Mouse (Mus musculus): ENCODE measurements around the gene Zfp831. TPM values are rescaled to one million over a fixed set of nuclear protein-coding genes. Genes with fewer than 3 reads are reported as not detected.

Zfp831 gene
- total RNA-seq, 4 experiments from 2014 or later: 0.03 to 0.14 (median 0.06) TPM

DNA sequence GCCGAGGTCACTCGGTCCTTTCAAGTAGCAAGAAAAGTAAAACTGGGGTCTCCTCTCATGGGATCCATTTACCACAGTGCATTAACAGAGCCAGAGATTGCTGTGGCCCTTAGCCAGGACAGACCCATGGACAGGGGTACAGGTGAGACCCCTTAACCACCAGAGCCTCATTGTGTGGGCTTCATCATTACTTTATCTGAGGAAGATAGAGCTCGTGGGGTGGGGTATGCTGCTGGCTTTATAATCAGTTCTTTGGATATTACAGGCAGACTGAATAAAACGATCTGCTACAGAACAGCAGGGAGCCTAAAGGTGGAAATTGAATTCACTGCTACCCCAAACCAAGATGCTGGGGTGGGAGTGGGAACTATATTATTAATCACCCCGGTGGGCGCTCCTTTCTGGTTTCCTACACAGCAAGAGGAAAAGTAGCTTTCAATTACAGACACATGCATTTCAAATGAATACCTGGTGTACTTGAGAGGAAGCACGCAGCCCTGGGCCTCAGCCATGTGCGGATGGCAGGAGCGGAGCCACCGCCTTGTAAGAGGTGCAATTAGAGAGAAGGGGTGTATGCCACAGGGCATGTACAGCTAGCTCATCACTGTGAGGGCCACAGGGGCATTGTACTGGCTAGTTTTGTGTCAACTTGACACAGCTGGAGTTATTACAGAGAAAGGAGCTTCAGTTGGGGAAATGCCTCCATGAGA lies 83.9 kb downstream of the Zfp831 start:
- DNase-seq (ENCODE audit: low spot score): no peak

DNA sequence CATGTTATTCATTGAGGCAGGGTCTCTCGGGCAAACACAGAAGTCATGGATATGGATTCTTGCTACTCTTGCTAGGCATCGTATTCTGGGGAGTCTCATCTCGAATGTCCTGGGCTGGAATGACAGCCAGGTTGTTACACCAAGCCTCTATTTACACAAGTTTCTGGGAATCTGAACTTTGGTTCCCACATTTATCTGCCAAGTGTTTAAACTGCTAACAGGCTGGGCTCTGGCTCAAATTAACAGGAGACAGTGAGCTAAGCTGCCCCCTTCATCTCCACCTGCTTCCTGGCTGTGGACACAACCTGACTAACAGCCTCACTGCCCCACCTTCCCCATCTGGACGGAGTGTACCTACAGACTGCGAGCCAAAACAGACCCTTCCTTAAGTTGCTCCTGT lies 88.6 kb downstream of the Zfp831 start:
- DNase-seq (ENCODE audit: low spot score): no peak

- no peak for DNase-seq (ENCODE audit: low spot score)
These were observed 91.9 kb downstream of the Zfp831 start for GRCm38 (mm10) chr2:174735270-174735669.

GRCm38 (mm10) chr2:174747182-174747581 lies 103.8 kb downstream of the Zfp831 start:
- no peak for DNase-seq (ENCODE audit: low spot score)

- DNase-seq (ENCODE audit: low spot score): no peak
These were observed 105.0 kb downstream of the Zfp831 start for GRCm38 (mm10) chr2:174748381-174748780.

DNA sequence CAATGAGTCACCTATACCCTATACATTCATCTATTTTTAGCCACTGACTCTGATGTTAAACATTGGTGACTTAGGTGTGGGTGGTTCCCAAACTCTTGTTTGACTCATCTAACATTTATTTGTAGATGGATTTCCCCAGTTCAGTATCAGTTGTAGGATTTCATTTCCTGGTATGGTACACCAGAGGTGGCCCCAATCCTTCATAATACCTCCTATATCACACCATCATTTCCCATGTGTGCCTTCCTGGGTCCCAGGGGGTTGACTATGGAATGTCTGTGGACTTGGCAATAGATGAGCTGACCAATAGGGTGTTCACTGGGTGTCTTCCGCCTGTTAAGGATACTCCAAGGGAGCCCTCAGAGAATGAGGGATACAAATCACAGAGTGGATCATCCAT lies 109.9 kb downstream of the Zfp831 start:
- no peak for DNase-seq (ENCODE audit: low spot score)

DNA sequence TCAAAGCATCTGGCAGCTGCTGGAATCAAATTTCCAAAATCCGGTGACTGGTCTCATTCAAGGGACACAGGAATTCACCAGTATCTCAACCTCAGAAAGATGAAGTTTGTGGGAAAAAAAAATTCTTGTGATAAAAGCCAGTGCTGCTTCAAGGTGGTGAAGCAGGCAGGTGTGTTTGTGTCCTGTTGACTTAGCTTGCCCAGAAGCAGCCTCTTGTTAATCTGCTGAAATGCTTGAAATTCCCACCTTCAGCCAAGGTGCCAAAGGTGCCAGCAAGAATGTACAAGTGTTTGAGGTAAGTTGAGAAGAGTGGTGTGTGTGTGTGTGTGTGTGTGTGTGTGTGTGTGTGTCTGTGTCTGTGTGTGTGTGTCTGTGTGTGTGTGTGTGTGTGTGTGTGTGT lies 110.9 kb downstream of the Zfp831 start:
- no peak for DNase-seq (ENCODE audit: low spot score)

DNA sequence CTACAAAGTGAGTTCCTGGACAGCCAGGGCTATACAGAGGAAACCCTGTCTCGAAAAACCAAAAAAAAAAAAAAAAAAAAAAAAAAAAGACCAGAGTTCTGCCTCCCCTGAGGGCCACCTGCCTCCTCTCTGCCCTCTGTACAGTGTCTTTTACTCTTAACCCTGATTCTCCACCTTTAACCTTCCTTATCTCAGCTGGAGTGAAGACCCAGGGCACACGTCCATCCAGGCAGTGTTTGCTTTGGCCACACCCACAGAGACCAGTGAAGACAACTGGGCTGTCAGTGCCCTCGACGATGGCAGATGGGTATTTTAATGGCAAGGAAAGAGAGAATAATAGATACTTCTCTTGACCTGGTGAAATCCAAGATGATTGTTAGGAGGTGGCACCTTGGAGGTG lies 115.9 kb downstream of the Zfp831 start:
- no peak for DNase-seq (ENCODE audit: low spot score)

Other genes with a start within 250 kb of the Zfp831 start
- gene Nelfcd, start 227.7 kb upstream of the Zfp831 start, total RNA-seq (2022): 10 to 100 TPM; 27.3 to 28.7 (median 28.4) TPM
- 10 to 100 TPM; 23.2 to 31.4 (median 25.9) TPM for gene Ctsz, start 204.5 kb upstream of the Zfp831 start, total RNA-seq (2022)
- 10 to 100 TPM in 1 of 4 experiments, 1 to 10 TPM in 3; 4.1 to 10.8 (median 6.5) TPM for gene Tubb1, start 192.8 kb upstream of the Zfp831 start, total RNA-seq (2022)
- 1,000 to 10,000 TPM; 1,537 to 1,974 (median 1,684) TPM for gene Atp5e, start 179.4 kb upstream of the Zfp831 start, total RNA-seq (2022)
- gene Prelid3b, start 170.5 kb upstream of the Zfp831 start, total RNA-seq (2022): 10 to 100 TPM; 49.9 to 68.8 (median 58.7) TPM
- gene Edn3, start 117.1 kb downstream of the Zfp831 start, total RNA-seq (2022): 1 to 10 TPM; 2.4 to 7.1 (median 4.8) TPM